Mouse (Mus musculus) cortical plate, adult 2 months (tissue): ENCODE results near the gene Alg9.

Source experiments
- CTCF ChIP-seq: fragments of 200-500 bp; IDR thresholded peaks from 2 replicates; pipeline ENCODE4 v1.5.1; 2011; ENCODE audit warnings: mild to moderate bottlenecking, control low read depth, low read length; ENCODE audit not compliant: insufficient read depth; ENCODE audit errors: extremely low read depth
- POLR2A ChIP-seq: fragments of 200-500 bp; IDR thresholded peaks from 2 replicates; pipeline ENCODE4 v1.6.1; 2011; ENCODE audit warnings: mild to moderate bottlenecking, low read length, control low read depth; ENCODE audit not compliant: insufficient read depth; ENCODE audit errors: extremely low read depth

GRCm38 (mm10) chr9:50876287-50876686 lies 101.5 kb downstream of the Alg9 start:
- TF ChIP-seq CTCF, result no peak
- TF ChIP-seq POLR2A, result no peak
